Mouse (Mus musculus) neural tube, embryonic 14.5 days (tissue): ENCODE results near the gene Tas2r135. TPM values are rescaled to one million over a fixed set of nuclear protein-coding genes. Genes with fewer than 3 reads are reported as not detected.

ENCODE experiments used
- ATAC-seq: fragments of 200-750 bp; cut with Nextera tagmentation; 2 replicates; pipeline ENCODE4 v1.8.0; 2017; ENCODE audit warnings: low read depth, mild to moderate bottlenecking, moderate TSS enrichment, moderate library complexity
- H3K27ac ChIP-seq: fragments of 300-500 bp; sonication (generic); 2 replicates; pipeline ENCODE4 v1.5.1; 2014; ENCODE audit warnings: low read depth, mild to moderate bottlenecking, control low read depth, low read length, moderate library complexity, mixed read lengths
- H3K27me3 ChIP-seq: fragments of 300-500 bp; sonication (generic); 2 replicates; pipeline ENCODE4 v1.6.1; 2014; ENCODE audit warnings: low read length; ENCODE audit not compliant: control insufficient read depth, insufficient read depth
- H3K36me3 ChIP-seq: fragments of 300-500 bp; sonication (generic); 2 replicates; pipeline ENCODE4 v1.6.1; 2014; ENCODE audit warnings: low read length, mixed read lengths; ENCODE audit not compliant: control insufficient read depth, insufficient read depth
- H3K4me1 ChIP-seq: fragments of 300-500 bp; sonication (generic); 2 replicates; pipeline ENCODE4 v1.6.1; 2014; ENCODE audit warnings: low read length; ENCODE audit not compliant: control insufficient read depth, insufficient read depth
- H3K4me2 ChIP-seq: fragments of 300-500 bp; sonication (generic); 2 replicates; pipeline ENCODE4 v1.6.1; 2014; ENCODE audit warnings: mild to moderate bottlenecking, low read depth, low read length, control low read depth
- H3K4me3 ChIP-seq: fragments of 300-500 bp; sonication (generic); 2 replicates; pipeline ENCODE4 v1.5.1; 2014; ENCODE audit warnings: low read depth, low read length, control low read depth, mixed read lengths
- H3K9ac ChIP-seq: fragments of 300-500 bp; sonication (generic); replicated peaks from 2 replicates; pipeline ENCODE4 v1.6.1; 2014; ENCODE audit warnings: low read depth, mild to moderate bottlenecking, control low read depth, low read length, mixed read lengths
- H3K9me3 ChIP-seq: fragments of 300-500 bp; sonication (generic); 2 replicates; pipeline ENCODE4 v1.6.1; 2016; ENCODE audit warnings: low read length; ENCODE audit not compliant: control insufficient read depth
- WGBS: fragments of 180-500 bp; shearing (Covaris S2); extraction: QIAGEN DNeasy Blood & Tissue Kit; methylation state at CpG from one replicate; pipeline ENCODE4 v1.1.7; 2014; 5-methylcytosine and 5-hydroxymethylcytosine counted together
- polyA plus RNA-seq: library from polyadenylated mRNA; unstranded; fragments of >200 nt; fragmentation: Nextera tagmentation; extraction: Ambion mirVana; gene quantifications from 2 replicates; pipeline ENCODE4 v1.2.1, GENCODE M21; 2014

Tas2r135 gene
- polyA plus RNA-seq, 1 experiment from 2014 or later, result not detected

GRCm38 (mm10) chr6:42372421-42372815 lies 32.8 kb upstream of the Tas2r135 start:
- Histone ChIP-seq H3K27me3 (0 out of 2 replicates have a peak, but pooled peaks cover 5% of the 10 kb centered on the region), H3K4me2 (no peak overlapping the region; the same call in 1 of the 2 replicates), H3K9ac (no peak overlapping the region), H3K4me3 (no peak overlapping the region), H3K9me3 (no peaks in the 10 kb centered on the region), H3K27ac (no peak overlapping the region), H3K36me3 (no peaks in the 10 kb centered on the region), H3K4me1 (0 out of 2 replicates have a peak, but pooled peaks cover 4% of the 10 kb centered on the region)
- no peak for ATAC-seq
- WGBS, result 14% methylated on average over 9 of the region's 9 CpGs

GRCm38 (mm10) chr6:42372816-42373547 lies 32.3 kb upstream of the Tas2r135 start, which contains the start of gene Epha1:
Gene Epha1 (minus strand): TSS chr6:42373268.
- H3K9me3 ChIP-seq, result no peaks in the 10 kb centered on the region
- peak within 1 kb of the TSS; percentile 47; the same call in 1 of the 2 replicates for H3K9ac ChIP-seq
- ATAC-seq, result peak; percentile 62
- H3K4me3 ChIP-seq, result peak within 1 kb of the TSS; percentile 39
- WGBS, result 0% methylated on average over 36 of the region's 36 CpGs
- H3K4me1 ChIP-seq, result 0 out of 2 replicates have a peak, but pooled peaks cover 4% of the 10 kb centered on the region
- peak within 1 kb of the TSS; percentile 96 for H3K4me2 ChIP-seq
- H3K27me3 ChIP-seq, result 0 out of 2 replicates have a peak, but pooled peaks cover 5% of the 10 kb centered on the region
- no peaks in the 10 kb centered on the region for H3K36me3 ChIP-seq
- no peak within 1 kb of the TSS for H3K27ac ChIP-seq

- Histone ChIP-seq H3K9ac (no peak overlapping the region), H3K36me3 (no peaks in the 10 kb centered on the region), H3K4me3 (no peak overlapping the region), H3K27me3 (0 out of 2 replicates have a peak, but pooled peaks cover 5% of the 10 kb centered on the region), H3K9me3 (no peaks in the 10 kb centered on the region), H3K4me2 (peak overlapping the region; percentile 96), H3K4me1 (0 out of 2 replicates have a peak, but pooled peaks cover 4% of the 10 kb centered on the region), H3K27ac (no peak overlapping the region)
- 0 out of 2 replicates have a peak, but pooled peaks have one; percentile 8 for ATAC-seq
- WGBS, result 43% methylated on average over 7 of the region's 7 CpGs
These were observed 31.4 kb upstream of the Tas2r135 start for GRCm38 (mm10) chr6:42373669-42374430.

GRCm38 (mm10) chr6:42374701-42375100 lies 30.5 kb upstream of the Tas2r135 start:
- no peak overlapping the region for H3K27ac ChIP-seq
- no peak overlapping the region for H3K4me3 ChIP-seq
- H3K27me3 ChIP-seq, result 0 out of 2 replicates have a peak, but pooled peaks cover 5% of the 10 kb centered on the region
- H3K9ac ChIP-seq, result no peak overlapping the region
- no peaks in the 10 kb centered on the region for H3K36me3 ChIP-seq
- H3K4me2 ChIP-seq, result no peak overlapping the region
- ATAC-seq, result no peak
- 83% methylated on average over 4 of the region's 4 CpGs for WGBS
- H3K9me3 ChIP-seq, result no peaks in the 10 kb centered on the region
- 0 out of 2 replicates have a peak, but pooled peaks cover 4% of the 10 kb centered on the region for H3K4me1 ChIP-seq

GRCm38 (mm10) chr6:42375131-42375530 lies 30.1 kb upstream of the Tas2r135 start:
- Histone ChIP-seq H3K27me3 (0 out of 2 replicates have a peak, but pooled peaks cover 5% of the 10 kb centered on the region), H3K36me3 (no peaks in the 10 kb centered on the region), H3K9me3 (no peaks in the 10 kb centered on the region), H3K4me1 (0 out of 2 replicates have a peak, but pooled peaks cover 4% of the 10 kb centered on the region), H3K9ac (no peak overlapping the region), H3K4me3 (no peak overlapping the region), H3K4me2 (no peak overlapping the region), H3K27ac (no peak overlapping the region)
- WGBS, result 85% methylated on average over 2 of the region's 2 CpGs
- ATAC-seq, result no peak

- H3K36me3 ChIP-seq, result no peaks in the 10 kb centered on the region
- no peak for ATAC-seq
- 0 out of 2 replicates have a peak, but pooled peaks cover 4% of the 10 kb centered on the region for H3K4me1 ChIP-seq
- no peak overlapping the region for H3K9ac ChIP-seq
- 0 out of 2 replicates have a peak, but pooled peaks cover 5% of the 10 kb centered on the region for H3K27me3 ChIP-seq
- no peak overlapping the region for H3K4me3 ChIP-seq
- H3K9me3 ChIP-seq, result no peaks in the 10 kb centered on the region
- no peak overlapping the region for H3K4me2 ChIP-seq
- 46% methylated on average over 4 of the region's 4 CpGs for WGBS
- H3K27ac ChIP-seq, result no peak overlapping the region
These were observed 29.2 kb upstream of the Tas2r135 start for GRCm38 (mm10) chr6:42376016-42376415.

- Histone ChIP-seq H3K4me1 (0 out of 2 replicates have a peak, but pooled peaks cover 4% of the 10 kb centered on the region), H3K4me3 (no peak overlapping the region), H3K27ac (no peak overlapping the region), H3K9ac (no peak overlapping the region), H3K4me2 (no peak overlapping the region), H3K27me3 (0 out of 2 replicates have a peak, but pooled peaks cover 5% of the 10 kb centered on the region), H3K36me3 (no peaks in the 10 kb centered on the region), H3K9me3 (no peaks in the 10 kb centered on the region)
- ATAC-seq, result no peak
- 81% methylated on average over 6 of the region's 6 CpGs for WGBS
These were observed 28.7 kb upstream of the Tas2r135 start for GRCm38 (mm10) chr6:42376504-42377019.

GRCm38 (mm10) chr6:42377280-42377679 lies 28.0 kb upstream of the Tas2r135 start:
- Histone ChIP-seq H3K27ac (no peak overlapping the region), H3K27me3 (0 out of 2 replicates have a peak, but pooled peaks cover 5% of the 10 kb centered on the region), H3K9ac (no peak overlapping the region), H3K9me3 (no peaks in the 10 kb centered on the region), H3K4me2 (no peak overlapping the region), H3K36me3 (no peaks in the 10 kb centered on the region), H3K4me1 (0 out of 2 replicates have a peak, but pooled peaks cover 4% of the 10 kb centered on the region), H3K4me3 (no peak overlapping the region)
- WGBS, result 89% methylated on average over 5 of the region's 5 CpGs
- no peak for ATAC-seq
